ENCODE assay signal across 25 mouse cellular contexts in the genomic region with DNA sequence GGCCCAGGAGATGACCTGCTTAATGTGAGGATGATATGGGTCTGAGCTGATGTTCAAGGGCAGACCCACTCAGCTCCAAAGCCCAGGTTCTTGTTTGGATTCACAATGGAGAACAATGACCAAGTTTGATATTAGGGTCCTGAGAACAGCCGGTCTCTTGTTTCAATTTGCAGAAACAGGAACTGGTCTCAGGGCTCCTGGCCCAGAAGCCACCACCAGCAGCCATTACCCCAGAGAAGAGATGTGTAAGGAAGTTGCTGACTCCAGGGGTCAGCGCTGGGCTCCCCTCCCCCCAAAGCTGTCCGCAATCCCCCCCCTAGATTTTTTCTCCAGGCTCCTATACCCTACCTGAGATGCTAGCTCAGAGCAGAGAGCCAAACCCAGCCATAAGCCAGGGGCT. TPM values are rescaled to one million over a fixed set of nuclear protein-coding genes. Genes with fewer than 3 reads are reported as not detected.
A peak's percentile ranks its signal among the peaks of the same experiment; 100 is the strongest.
DNase-seq lines count a peak whose midpoint lies in the region; ATAC-seq and TF ChIP-seq lines count a peak whose summit lies in the region.
"Had no signal": no experiment of that assay in that cellular context is flagged by ENCODE, and none has a peak within 500 bp of the region (broad histone marks: within the 10 kb centered on the region; RNA-seq: fewer than 3 reads in every experiment).

No protein-coding gene starts in this region.

- ATAC-seq in limb, embryonic 12.5 days (ENCODE audit: insufficient number of reproducible peaks, insufficient read depth, low FRiP score, low TSS enrichment, low read depth), result 0 out of 2 replicates have a peak, but pooled peaks have one; percentile 30
- no peak for ATAC-seq in forebrain, postnatal 0 days
- no peak for ATAC-seq in forebrain, embryonic 11.5 days (replicated peaks; ENCODE audit: low FRiP score)
- ATAC-seq: forebrain, embryonic 14.5 days; hindbrain, postnatal 0 days had no signal

- peaks cover 24% of the 10 kb centered on the region for H3K4me1 ChIP-seq in bone marrow macrophage, adult 2 months (ENCODE audit: control insufficient read depth, insufficient read depth, low read length)
- peaks cover 38% of the 10 kb centered on the region for H3K4me1 ChIP-seq in limb, embryonic 12.5 days (replicated peaks)
- no peaks in the 10 kb centered on the region for H3K4me1 ChIP-seq in forebrain, postnatal 0 days (ENCODE audit: insufficient read depth)
- H3K4me1 ChIP-seq in forebrain, embryonic 11.5 days (replicated peaks; ENCODE audit: control insufficient read depth, insufficient read depth, low read length), result no peaks in the 10 kb centered on the region; the same call in 1 of the 2 replicates
- H3K4me1 ChIP-seq: hindbrain, embryonic 13.5 days had no signal

- H3K4me3 ChIP-seq in bone marrow macrophage, adult 2 months (ENCODE audit: insufficient read depth, low read length), result no peak overlapping the region
- H3K4me3 ChIP-seq in limb, embryonic 12.5 days (replicated peaks), result no peak overlapping the region
- H3K4me3 ChIP-seq in macrophage (ENCODE audit: inconsistent target), result no peak overlapping the region
- H3K4me3 ChIP-seq in forebrain, postnatal 0 days (ENCODE audit: low read depth, low read length), result no peak overlapping the region
- no peak overlapping the region for H3K4me3 ChIP-seq in forebrain, embryonic 11.5 days (ENCODE audit: low read depth, low read length)
- H3K4me3 ChIP-seq: embryonic facial prominence, embryonic 10.5 days; heart, embryonic 12.5 days; hindbrain, embryonic 13.5 days had no signal

- 49% methylated on average over 3 of the region's 3 CpGs for WGBS in limb, embryonic 12.5 days
- WGBS in macrophage (ENCODE audit: missing documents), result 24% methylated on average over 3 of the region's 3 CpGs
- 63% methylated on average over 3 of the region's 3 CpGs for WGBS in forebrain, postnatal 0 days
- WGBS in forebrain, embryonic 11.5 days, result 54% methylated on average over 3 of the region's 3 CpGs

- H3K4me2 ChIP-seq in limb, embryonic 12.5 days, result no peak overlapping the region
- H3K4me2 ChIP-seq in forebrain, postnatal 0 days (ENCODE audit: low read depth), result no peak overlapping the region
- no peak overlapping the region for H3K4me2 ChIP-seq in forebrain, embryonic 11.5 days (ENCODE audit: low read depth, low read length, severe bottlenecking)
- H3K4me2 ChIP-seq: heart, embryonic 12.5 days; hindbrain, embryonic 13.5 days had no signal

- TF ChIP-seq CTCF in bone marrow macrophage, adult 2 months (IDR thresholded peaks at IDR 0.05; ENCODE audit: low read depth, low read length), result no peak
- TF ChIP-seq CTCF in forebrain, postnatal 0 days (IDR thresholded peaks at IDR 0.05; ENCODE audit: low read depth), result no peak

- H3K36me3 ChIP-seq in limb, embryonic 12.5 days, result no peaks in the 10 kb centered on the region
- H3K36me3 ChIP-seq in macrophage (ENCODE audit: inconsistent target), result no peaks in the 10 kb centered on the region
- H3K36me3 ChIP-seq in forebrain, postnatal 0 days (ENCODE audit: insufficient read depth), result no peaks in the 10 kb centered on the region
- H3K36me3 ChIP-seq in forebrain, embryonic 11.5 days (ENCODE audit: control insufficient read depth, insufficient read depth, low read length), result no peaks in the 10 kb centered on the region
- H3K36me3 ChIP-seq: embryonic facial prominence, embryonic 10.5 days; heart, embryonic 12.5 days; hindbrain, embryonic 13.5 days had no signal

- H3K9ac ChIP-seq in limb, embryonic 12.5 days (replicated peaks), result no peak overlapping the region
- no peak overlapping the region for H3K9ac ChIP-seq in forebrain, postnatal 0 days
- H3K9ac ChIP-seq in forebrain, embryonic 11.5 days (ENCODE audit: low read length), result no peak overlapping the region
- H3K9ac ChIP-seq: heart, embryonic 12.5 days; hindbrain, embryonic 13.5 days had no signal

- H3K9me3 ChIP-seq in limb, embryonic 12.5 days, result no peaks in the 10 kb centered on the region
- H3K9me3 ChIP-seq in forebrain, postnatal 0 days (ENCODE audit: low read length), result no peaks in the 10 kb centered on the region
- H3K9me3 ChIP-seq in forebrain, embryonic 11.5 days (ENCODE audit: control insufficient read depth, low read length), result no peaks in the 10 kb centered on the region
- H3K9me3 ChIP-seq: embryonic facial prominence, embryonic 10.5 days; heart, embryonic 12.5 days; hindbrain, embryonic 13.5 days had no signal

- H3K27ac ChIP-seq in bone marrow macrophage, adult 2 months (ENCODE audit: insufficient read depth, low read depth, low read length), result peak overlapping the region; percentile 70
- H3K27ac ChIP-seq in limb, embryonic 12.5 days, result peak overlapping the region; percentile 69; the same call in 1 of the 2 replicates
- peak overlapping the region; percentile 19; the same call in 1 of the 2 replicates for H3K27ac ChIP-seq in macrophage
- H3K27ac ChIP-seq in forebrain, postnatal 0 days (ENCODE audit: low read depth, low read length), result no peak overlapping the region
- no peak overlapping the region for H3K27ac ChIP-seq in forebrain, embryonic 11.5 days (ENCODE audit: low read depth, low read length)
- H3K27ac ChIP-seq: embryonic facial prominence, embryonic 10.5 days; hindbrain, embryonic 13.5 days; hindbrain, postnatal 0 days had no signal

- no peak for TF ChIP-seq POLR2A in bone marrow macrophage, adult 2 months (IDR thresholded peaks at IDR 0.05; ENCODE audit: borderline replicate concordance, low read depth, low read length)

- no peaks in the 10 kb centered on the region for H3K79me2 ChIP-seq in macrophage (ENCODE audit: inconsistent target)

- H3K27me3 ChIP-seq in limb, embryonic 12.5 days, result peaks cover 15% of the 10 kb centered on the region; the same call in 1 of the 2 replicates
- no peaks in the 10 kb centered on the region for H3K27me3 ChIP-seq in forebrain, postnatal 0 days (ENCODE audit: insufficient read depth, low read length)
- H3K27me3 ChIP-seq in forebrain, embryonic 11.5 days (ENCODE audit: control insufficient read depth, insufficient read depth, low read length), result no peaks in the 10 kb centered on the region
- H3K27me3 ChIP-seq: heart, embryonic 12.5 days; hindbrain, embryonic 13.5 days had no signal

- DNase-seq in 416B (ENCODE audit: low read depth), result peak; percentile 32
- no peak for DNase-seq in forebrain, postnatal 0 days
- DNase-seq in heart, adult 18-20 months, result no peak
- no peak for DNase-seq in right cerebral cortex, adult 18-20 months
- DNase-seq in forebrain, embryonic 11.5 days (ENCODE audit: low spot score), result no peak
- DNase-seq: adrenal gland, postnatal 14 days; cerebellum, adult 18-20 months; cerebellum, adult 9-11 months; cerebellum, postnatal 36 days; gastrocnemius, postnatal 10 days; heart, postnatal 36 days had no signal

RNA-seq across cellular contexts. Expression of gene Gm14214, which starts 55.9 kb away (rescaled TPM):
- polyA plus RNA-seq in bone marrow macrophage, adult 2 months (2012; ENCODE audit: insufficient read depth, insufficient read length, missing spikeins), result not detected in 2 replicates
- not detected in 2 replicates for polyA plus RNA-seq in limb, embryonic 12.5 days (2016; fragmentation: Nextera tagmentation; extraction: Ambion mirVana)
- total RNA-seq in macrophage (2018; cell fraction: chromatin; rRNA removed), result not detected
- not detected for total RNA-seq in macrophage (2018; cell fraction: cytosol; rRNA removed)
- total RNA-seq in macrophage (2018; cell fraction: nucleus; rRNA removed), result not detected
- not detected in 3 replicates for polyA plus RNA-seq in macrophage (2018)
- not detected in 2 replicates for total RNA-seq in forebrain, postnatal 0 days (2014; rRNA removed)
- not detected in 2 replicates for polyA plus RNA-seq in forebrain, postnatal 0 days (2015; fragmentation: Nextera tagmentation; extraction: Ambion mirVana)
- total RNA-seq in heart, adult 18-20 months (2021), result not detected
- not detected in 2 replicates for polyA plus RNA-seq in forebrain, embryonic 11.5 days (2014; fragmentation: Nextera tagmentation; extraction: Ambion mirVana)
- total RNA-seq: adrenal gland, postnatal 14 days; ES-E14; gastrocnemius, postnatal 10 days; gastrocnemius, postnatal 4 days; heart, adult 8-10 months; heart, postnatal 36 days; hindbrain, postnatal 0 days had no signal
- polyA plus RNA-seq: embryonic facial prominence, embryonic 10.5 days; embryonic facial prominence, embryonic 14.5 days; forebrain, embryonic 14.5 days; heart, embryonic 12.5 days; heart, embryonic 16.5 days; hindbrain, embryonic 13.5 days; hindbrain, postnatal 0 days; intestine, embryonic 14.5 days had no signal

Comparison
In these comparisons a context has a peak if more than half of its experiments do, and no peak if none do; other contexts are left out.
1. H3K27ac ChIP-seq: peak in bone marrow macrophage, adult 2 months (single experiment), limb, embryonic 12.5 days (single experiment) and macrophage (single experiment); none in forebrain, postnatal 0 days (single experiment) and forebrain, embryonic 11.5 days (single experiment).